Mouse (Mus musculus): ENCODE measurements around the gene Sult6b1. TPM values are rescaled to one million over a fixed set of nuclear protein-coding genes. Genes with fewer than 3 reads are reported as not detected.
A peak's percentile ranks its signal among the peaks of the same experiment; 100 is the strongest.

Sult6b1 gene
- polyA plus RNA-seq (2015; fragmentation: Nextera tagmentation; extraction: Ambion mirVana), result 0.33 and 0.35 TPM in 2 replicates

- Histone ChIP-seq H3K27me3 (no peaks in the 10 kb centered on the region), H3K4me2 (replicated peaks) (no peak within 1 kb of the TSS), H3K27ac (replicated peaks) (no peak within 1 kb of the TSS), H3K9me3 (replicated peaks) (no peaks in the 10 kb centered on the region), H3K9ac (no peak within 1 kb of the TSS), H3K4me1 (no peaks in the 10 kb centered on the region), H3K4me3 (replicated peaks) (no peak within 1 kb of the TSS), H3K36me3 (no peaks in the 10 kb centered on the region)
- no peak for ATAC-seq (ENCODE audit: insufficient number of reproducible peaks, low FRiP score, low TSS enrichment, low read depth)
- WGBS, result 82% methylated on average over 5 of the region's 5 CpGs
These were observed at the start of gene Sult6b1 for GRCm38 (mm10) chr17:78906892-78907291. Sult6b1 (minus strand) TSS chr17:78906992.

DNA sequence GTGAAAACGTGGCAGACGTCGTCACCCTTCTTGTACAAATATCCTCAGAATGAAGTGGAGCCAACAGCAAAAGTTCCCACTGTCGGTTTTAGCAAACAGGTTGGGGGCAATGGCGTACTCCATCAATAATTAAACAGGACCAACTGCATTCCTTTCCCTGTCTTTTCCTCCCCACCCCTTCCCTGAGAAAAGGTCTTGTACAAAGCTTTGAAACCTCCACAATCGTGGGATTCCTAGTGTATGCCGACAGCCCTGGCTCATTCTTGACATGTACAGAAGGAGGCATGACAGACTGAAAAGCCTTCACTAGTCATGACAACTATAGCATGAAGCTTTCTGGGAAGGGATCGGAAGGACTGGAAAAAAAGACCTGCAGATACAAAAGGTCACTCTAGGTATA lies 46.4 kb upstream of the Sult6b1 start:
- H3K4me1 ChIP-seq, result no peaks in the 10 kb centered on the region
- no peaks in the 10 kb centered on the region for H3K9me3 ChIP-seq (replicated peaks)
- no peak overlapping the region for H3K27ac ChIP-seq (replicated peaks)
- no peak overlapping the region for H3K9ac ChIP-seq
- no peak for ATAC-seq (ENCODE audit: insufficient number of reproducible peaks, low FRiP score, low TSS enrichment, low read depth)
- no peak overlapping the region for H3K4me3 ChIP-seq (replicated peaks)
- H3K27me3 ChIP-seq, result no peaks in the 10 kb centered on the region
- no peak overlapping the region for H3K4me2 ChIP-seq (replicated peaks)
- peaks cover 77% of the 10 kb centered on the region for H3K36me3 ChIP-seq
- WGBS, result 76% methylated on average over 8 of the region's 8 CpGs

DNA sequence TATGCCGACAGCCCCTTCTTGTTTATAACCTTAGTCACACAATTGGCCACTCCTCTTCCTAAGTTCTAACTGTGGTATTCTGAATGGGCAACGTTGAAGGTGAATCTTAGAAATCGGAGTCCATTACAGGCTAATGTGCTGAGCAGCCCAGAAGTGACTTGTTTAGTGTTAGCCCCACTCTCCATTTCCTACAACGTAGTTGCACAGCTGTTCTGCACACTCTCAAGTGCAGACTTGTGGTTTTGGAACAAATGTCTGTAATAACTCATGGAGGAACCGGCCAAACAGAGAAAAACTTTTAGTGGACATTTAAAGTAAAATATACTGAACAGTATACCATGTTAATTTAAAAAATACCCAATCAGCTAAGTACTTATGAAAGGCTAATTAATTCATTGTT lies 45.3 kb upstream of the Sult6b1 start:
- Histone ChIP-seq H3K4me1 (no peaks in the 10 kb centered on the region), H3K27me3 (no peaks in the 10 kb centered on the region), H3K9me3 (replicated peaks) (no peaks in the 10 kb centered on the region), H3K9ac (no peak overlapping the region), H3K4me3 (replicated peaks) (no peak overlapping the region), H3K4me2 (replicated peaks) (no peak overlapping the region), H3K36me3 (peaks cover 80% of the 10 kb centered on the region), H3K27ac (replicated peaks) (no peak overlapping the region)
- ATAC-seq (ENCODE audit: insufficient number of reproducible peaks, low FRiP score, low TSS enrichment, low read depth), result no peak
- 76% methylated on average over 5 of the region's 5 CpGs for WGBS

DNA sequence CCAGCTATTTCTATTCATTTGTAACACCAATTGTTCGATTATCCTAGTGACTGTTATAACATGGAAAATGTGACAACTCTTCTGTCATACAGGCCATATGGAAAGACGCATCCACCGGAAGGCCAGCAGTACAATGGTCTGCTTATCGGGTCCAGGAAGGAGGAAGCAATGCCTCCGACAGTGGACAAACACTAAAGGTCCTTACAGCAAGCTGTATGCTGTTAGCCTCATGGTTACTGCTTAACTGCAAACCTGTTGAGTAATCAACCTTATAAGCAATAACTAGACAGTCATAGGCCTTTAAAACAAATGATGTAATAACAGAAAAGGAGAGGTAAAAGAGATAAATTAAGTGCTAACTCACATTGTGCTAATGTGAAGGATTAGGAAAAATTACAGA lies 44.4 kb upstream of the Sult6b1 start:
- H3K4me3 ChIP-seq (replicated peaks), result no peak overlapping the region
- H3K4me1 ChIP-seq, result no peaks in the 10 kb centered on the region
- no peak overlapping the region for H3K4me2 ChIP-seq (replicated peaks)
- no peaks in the 10 kb centered on the region for H3K9me3 ChIP-seq (replicated peaks)
- peaks cover 81% of the 10 kb centered on the region for H3K36me3 ChIP-seq
- no peak overlapping the region for H3K27ac ChIP-seq (replicated peaks)
- no peaks in the 10 kb centered on the region for H3K27me3 ChIP-seq
- WGBS, result 94% methylated on average over 5 of the region's 5 CpGs
- ATAC-seq (ENCODE audit: insufficient number of reproducible peaks, low FRiP score, low TSS enrichment, low read depth), result no peak
- no peak overlapping the region for H3K9ac ChIP-seq

DNA sequence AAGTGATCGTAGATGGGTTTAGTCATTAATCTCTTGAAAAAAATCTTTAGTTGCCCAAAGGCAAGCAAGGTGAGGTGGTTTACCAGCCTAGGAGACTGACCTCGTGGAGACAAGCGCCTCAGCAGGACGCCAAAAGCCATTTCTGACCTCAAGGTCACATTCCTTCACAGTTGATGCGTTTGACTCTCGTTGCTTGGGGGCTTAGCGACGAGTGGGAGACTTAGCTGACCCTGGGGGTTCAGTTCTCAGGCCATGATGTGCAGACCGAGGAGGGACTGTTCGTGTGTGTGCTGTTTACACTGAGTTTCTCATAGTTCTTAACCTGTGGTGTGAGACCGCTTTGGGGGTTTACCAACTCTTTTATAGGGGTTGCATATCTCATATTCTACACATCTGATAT lies 35.8 kb upstream of the Sult6b1 start:
- ATAC-seq (ENCODE audit: insufficient number of reproducible peaks, low FRiP score, low TSS enrichment, low read depth), result no peak
- peaks cover 42% of the 10 kb centered on the region for H3K36me3 ChIP-seq
- 42% methylated on average over 11 of the region's 11 CpGs for WGBS

DNA sequence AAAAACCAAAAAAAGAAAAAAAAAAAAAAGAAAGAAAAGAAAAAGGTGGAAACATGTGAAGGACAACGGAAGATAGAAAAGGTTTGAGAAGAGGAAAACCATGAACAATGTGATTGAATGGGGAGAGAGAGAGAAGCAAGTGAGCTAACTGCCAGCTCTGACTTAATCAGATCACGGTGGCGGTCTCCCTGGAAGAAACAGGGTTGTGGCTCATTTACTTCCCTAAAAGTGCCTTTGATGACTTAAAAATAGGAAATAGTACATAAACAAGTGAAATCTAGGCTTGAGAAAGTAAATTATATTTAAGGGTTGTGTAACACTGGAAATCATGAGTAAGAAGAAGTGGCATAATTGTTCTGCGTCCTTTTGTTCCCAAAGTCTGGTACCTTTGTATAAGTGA lies 32.1 kb upstream of the Sult6b1 start:
- H3K27me3 ChIP-seq, result no peaks in the 10 kb centered on the region
- 88% methylated on average over 4 of the region's 4 CpGs for WGBS
- H3K27ac ChIP-seq (replicated peaks), result no peak overlapping the region
- H3K4me3 ChIP-seq (replicated peaks), result no peak overlapping the region
- H3K4me2 ChIP-seq (replicated peaks), result no peak overlapping the region
- ATAC-seq (ENCODE audit: insufficient number of reproducible peaks, low FRiP score, low TSS enrichment, low read depth), result no peak
- peaks cover 12% of the 10 kb centered on the region for H3K4me1 ChIP-seq
- no peak overlapping the region for H3K9ac ChIP-seq
- no peaks in the 10 kb centered on the region for H3K9me3 ChIP-seq (replicated peaks)
- H3K36me3 ChIP-seq, result peaks cover 33% of the 10 kb centered on the region

More for the DNA sequence above, 35.8 kb upstream of the Sult6b1 start:
- Histone ChIP-seq H3K4me3 (replicated peaks) (no peak overlapping the region), H3K27me3 (no peaks in the 10 kb centered on the region), H3K4me1 (peaks cover 3% of the 10 kb centered on the region), H3K9me3 (replicated peaks) (no peaks in the 10 kb centered on the region), H3K27ac (replicated peaks) (no peak overlapping the region), H3K9ac (no peak overlapping the region), H3K4me2 (replicated peaks) (no peak overlapping the region)

DNA sequence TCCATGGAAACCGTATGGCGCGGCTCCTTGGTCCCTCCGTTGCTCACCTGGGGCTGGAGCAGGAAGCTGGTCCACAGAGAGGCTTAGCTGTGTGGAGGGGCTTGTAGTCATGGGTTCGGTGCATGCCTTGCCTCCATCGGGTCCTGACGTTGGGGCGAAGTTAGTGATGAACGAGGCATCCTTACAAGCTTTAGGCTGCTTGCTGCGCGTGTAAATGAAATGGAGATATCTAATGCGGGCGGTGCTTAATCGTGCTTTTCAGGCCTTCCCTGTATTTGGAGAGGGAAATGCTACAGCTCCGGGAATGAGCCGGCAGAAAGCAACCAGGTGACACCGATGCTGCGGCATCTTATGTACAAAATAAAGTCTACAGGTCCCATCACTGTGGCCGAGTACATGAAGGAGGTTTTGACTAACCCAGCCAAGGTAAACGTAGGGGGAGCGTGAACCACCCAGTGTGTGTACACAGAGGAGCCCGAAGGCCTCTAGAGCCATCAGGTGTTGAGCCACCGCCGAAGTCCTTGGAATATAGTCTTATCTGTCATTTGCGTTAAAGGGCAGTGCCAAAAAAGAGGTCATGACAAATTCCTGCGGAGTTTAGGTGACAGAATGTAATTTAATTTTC lies 30.5 kb upstream of the Sult6b1 start:
- no peaks in the 10 kb centered on the region for H3K9me3 ChIP-seq (replicated peaks)
- WGBS, result 8% methylated on average over 26 of the region's 26 CpGs
- H3K4me1 ChIP-seq, result peaks cover 12% of the 10 kb centered on the region
- H3K4me2 ChIP-seq (replicated peaks), result peak overlapping the region; percentile 79
- ATAC-seq (ENCODE audit: insufficient number of reproducible peaks, low FRiP score, low TSS enrichment, low read depth), result no peak
- peak overlapping the region; percentile 56 for H3K9ac ChIP-seq
- no peaks in the 10 kb centered on the region for H3K27me3 ChIP-seq
- peak overlapping the region; percentile 35 for H3K27ac ChIP-seq (replicated peaks)
- peak overlapping the region; percentile 67 for H3K4me3 ChIP-seq (replicated peaks)
- peaks cover 36% of the 10 kb centered on the region for H3K36me3 ChIP-seq

- under 1% methylated on average over 45 of the region's 45 CpGs for WGBS
These were observed 29.9 kb upstream of the Sult6b1 start, which contains the start of the genes Cebpz and Ndufaf7 for GRCm38 (mm10) chr17:78936466-78937228. Cebpz (minus strand) TSS chr17:78937066. Ndufaf7 (plus strand) TSS chr17:78937136.

DNA sequence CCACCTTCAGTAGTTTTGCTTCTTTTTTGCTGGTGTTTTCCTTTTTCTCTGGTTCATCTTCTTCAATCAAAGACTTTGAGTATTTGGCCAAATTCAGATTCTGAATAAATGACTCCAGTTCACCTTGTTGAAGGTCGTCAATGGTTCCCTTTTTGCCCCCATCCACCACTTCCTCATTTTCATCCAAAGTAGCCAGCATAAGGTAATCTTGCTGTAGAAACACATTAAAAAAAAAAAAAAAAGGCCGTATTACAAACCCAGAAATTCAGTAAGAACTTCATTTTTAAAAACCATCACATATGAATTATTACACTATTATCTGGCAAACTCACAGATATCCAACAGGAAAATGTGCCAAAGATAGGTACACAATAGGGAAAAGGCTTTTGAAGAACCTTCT lies 29.1 kb upstream of the Sult6b1 start:
- no peak overlapping the region for H3K27ac ChIP-seq (replicated peaks)
- WGBS, result 85% methylated on average over 2 of the region's 2 CpGs
- H3K4me3 ChIP-seq (replicated peaks), result peak overlapping the region; percentile 67
- H3K27me3 ChIP-seq, result no peaks in the 10 kb centered on the region
- H3K9ac ChIP-seq, result 0 out of 2 replicates have a peak overlapping the region, but pooled peaks have one; percentile 56
- ATAC-seq (ENCODE audit: insufficient number of reproducible peaks, low FRiP score, low TSS enrichment, low read depth), result no peak
- H3K4me1 ChIP-seq, result peaks cover 12% of the 10 kb centered on the region
- H3K4me2 ChIP-seq (replicated peaks), result peak overlapping the region; percentile 79
- H3K36me3 ChIP-seq, result peaks cover 45% of the 10 kb centered on the region
- no peaks in the 10 kb centered on the region for H3K9me3 ChIP-seq (replicated peaks)

More at GRCm38 (mm10) chr17:78936466-78937228, 29.9 kb upstream of the Sult6b1 start, which contains the start of the genes Cebpz and Ndufaf7:
- H3K36me3 ChIP-seq, result peaks cover 37% of the 10 kb centered on the region
- peaks cover 12% of the 10 kb centered on the region for H3K4me1 ChIP-seq
- H3K9me3 ChIP-seq (replicated peaks), result no peaks in the 10 kb centered on the region
- H3K4me3 ChIP-seq (replicated peaks), result peak within 1 kb of the TSS; percentile 67
- H3K27me3 ChIP-seq, result no peaks in the 10 kb centered on the region
- peak; percentile 98 for ATAC-seq (ENCODE audit: insufficient number of reproducible peaks, low FRiP score, low TSS enrichment, low read depth)
- H3K4me2 ChIP-seq (replicated peaks), result peak within 1 kb of the TSS; percentile 79
- H3K27ac ChIP-seq (replicated peaks), result peak within 1 kb of the TSS; percentile 49
- H3K9ac ChIP-seq, result peak within 1 kb of the TSS; percentile 56

DNA sequence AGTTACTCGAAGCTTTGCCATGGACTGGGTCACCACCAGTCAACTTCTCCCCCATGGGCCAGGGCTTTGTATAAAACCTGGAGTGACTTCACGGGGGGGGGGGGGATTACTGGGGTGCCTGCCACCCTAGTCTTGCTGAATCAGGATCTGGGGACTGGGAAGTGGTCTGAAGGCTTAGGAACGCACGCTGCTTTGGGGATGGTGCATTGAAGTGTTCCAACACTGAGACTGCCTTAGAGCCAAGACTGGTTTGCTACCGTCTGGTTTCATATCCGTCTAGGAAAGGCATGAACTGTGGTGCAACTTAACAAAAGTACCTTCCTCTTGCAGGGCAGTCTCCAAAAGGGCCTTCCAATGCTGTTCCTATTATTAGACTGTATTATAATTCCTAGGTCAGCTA lies 10.9 kb upstream of the Sult6b1 start:
- Histone ChIP-seq H3K4me2 (replicated peaks) (peak overlapping the region; percentile 75), H3K27me3 (no peaks in the 10 kb centered on the region), H3K9me3 (replicated peaks) (no peaks in the 10 kb centered on the region), H3K4me1 (peaks cover 17% of the 10 kb centered on the region), H3K27ac (replicated peaks) (0 out of 2 replicates have a peak overlapping the region, but pooled peaks have one; percentile 85), H3K4me3 (replicated peaks) (peak overlapping the region; percentile 68; the same call in 1 of the 2 replicates), H3K36me3 (peaks cover 38% of the 10 kb centered on the region), H3K9ac (no peak overlapping the region)
- no peak for ATAC-seq (ENCODE audit: insufficient number of reproducible peaks, low FRiP score, low TSS enrichment, low read depth)
- WGBS, result 42% methylated on average over 6 of the region's 6 CpGs

DNA sequence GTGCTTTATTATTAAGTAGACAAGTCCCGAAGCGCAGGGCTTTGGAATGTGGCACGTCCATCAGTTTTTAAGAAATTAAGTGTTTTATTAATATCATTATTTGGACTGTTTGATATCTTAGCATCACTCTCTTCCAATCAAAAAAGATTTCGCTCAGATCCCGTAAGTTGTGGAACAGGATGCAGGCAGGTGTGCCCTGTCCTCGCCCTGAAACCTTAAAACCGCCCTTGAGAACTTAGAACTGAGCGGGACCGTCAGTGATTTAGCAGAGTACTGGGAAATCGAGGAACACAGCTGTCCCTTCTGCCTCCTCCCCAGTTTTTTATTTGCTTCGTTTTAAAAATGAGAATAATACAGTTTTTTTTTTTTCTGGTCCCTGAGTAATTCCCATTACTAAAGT lies 10.1 kb upstream of the Sult6b1 start:
- no peak for ATAC-seq (ENCODE audit: insufficient number of reproducible peaks, low FRiP score, low TSS enrichment, low read depth)
- peaks cover 17% of the 10 kb centered on the region for H3K4me1 ChIP-seq
- H3K4me3 ChIP-seq (replicated peaks), result peak overlapping the region; percentile 68
- peak overlapping the region; percentile 75 for H3K4me2 ChIP-seq (replicated peaks)
- H3K9ac ChIP-seq, result peak overlapping the region; percentile 79
- H3K27ac ChIP-seq (replicated peaks), result peak overlapping the region; percentile 85
- under 1% methylated on average over 11 of the region's 11 CpGs for WGBS
- no peaks in the 10 kb centered on the region for H3K27me3 ChIP-seq
- H3K36me3 ChIP-seq, result peaks cover 31% of the 10 kb centered on the region
- no peaks in the 10 kb centered on the region for H3K9me3 ChIP-seq (replicated peaks)

All from embryonic facial prominence, embryonic 15.5 days (tissue).